Mouse (Mus musculus) intestine, embryonic 16.5 days (tissue): Measurements from ENCODE around the gene Hist1h4f. TPM values are rescaled to one million over a fixed set of nuclear protein-coding genes. Genes with fewer than 3 reads are reported as not detected.
A peak's percentile ranks its signal among the peaks of the same experiment; 100 is the strongest.
"Not testable (repeated sequence)": the region's sequence is repeated elsewhere in the genome, so short reads cannot be mapped to it uniquely, and the experiment has no call there.

Experiments
- ATAC-seq: fragments of 200-750 bp; cut with Nextera tagmentation; 2 replicates; pipeline ENCODE4 v1.8.0; 2017; ENCODE audit warnings: moderate TSS enrichment, moderate library complexity
- H3K27ac ChIP-seq: fragments of 300-500 bp; sonication (generic); 2 replicates; pipeline ENCODE4 v1.5.1; 2014; ENCODE audit warnings: mild to moderate bottlenecking, low read length
- H3K27me3 ChIP-seq: fragments of 300-500 bp; sonication (generic); replicated peaks from 2 replicates; pipeline ENCODE4 v1.6.1; 2014; ENCODE audit warnings: low read length, control low read depth, mixed read lengths; ENCODE audit not compliant: control insufficient read depth, insufficient read depth
- H3K36me3 ChIP-seq: fragments of 300-500 bp; sonication (generic); 2 replicates; pipeline ENCODE4 v1.6.1; 2014; ENCODE audit warnings: low read length, control low read depth; ENCODE audit not compliant: control insufficient read depth, insufficient read depth
- H3K4me1 ChIP-seq: fragments of 300-500 bp; sonication (generic); 2 replicates; pipeline ENCODE4 v1.6.1; 2014; ENCODE audit warnings: low read length, control low read depth, mixed read lengths; ENCODE audit not compliant: control insufficient read depth, insufficient read depth
- H3K4me2 ChIP-seq: fragments of 300-500 bp; sonication (generic); 2 replicates; pipeline ENCODE4 v1.6.1; 2014; ENCODE audit warnings: low read depth, low read length, control low read depth
- H3K4me3 ChIP-seq: fragments of 300-500 bp; sonication (generic); 2 replicates; pipeline ENCODE4 v1.5.1; 2014; ENCODE audit warnings: mild to moderate bottlenecking, low read length
- H3K9ac ChIP-seq: fragments of 300-500 bp; sonication (generic); 2 replicates; pipeline ENCODE4 v1.6.1; 2014; ENCODE audit warnings: low read depth, low read length
- H3K9me3 ChIP-seq: fragments of 300-500 bp; sonication (generic); 2 replicates; pipeline ENCODE4 v1.6.1; 2016; ENCODE audit warnings: low read length, control low read depth; ENCODE audit not compliant: control insufficient read depth
- WGBS: fragments of 180-500 bp; shearing (Covaris S2); extraction: QIAGEN DNeasy Blood & Tissue Kit; methylation state at CpG from one replicate; pipeline ENCODE4 v1.1.7; 2014; 5-methylcytosine and 5-hydroxymethylcytosine counted together
- polyA plus RNA-seq: library from polyadenylated mRNA; unstranded; fragments of >200 nt; fragmentation: Nextera tagmentation; extraction: Ambion mirVana; gene quantifications from 2 replicates; pipeline ENCODE4 v1.2.1, GENCODE M21; 2015

Gene Hist1h4f
- polyA plus RNA-seq, 1 experiment from 2014 or later: 0.68 TPM

DNA sequence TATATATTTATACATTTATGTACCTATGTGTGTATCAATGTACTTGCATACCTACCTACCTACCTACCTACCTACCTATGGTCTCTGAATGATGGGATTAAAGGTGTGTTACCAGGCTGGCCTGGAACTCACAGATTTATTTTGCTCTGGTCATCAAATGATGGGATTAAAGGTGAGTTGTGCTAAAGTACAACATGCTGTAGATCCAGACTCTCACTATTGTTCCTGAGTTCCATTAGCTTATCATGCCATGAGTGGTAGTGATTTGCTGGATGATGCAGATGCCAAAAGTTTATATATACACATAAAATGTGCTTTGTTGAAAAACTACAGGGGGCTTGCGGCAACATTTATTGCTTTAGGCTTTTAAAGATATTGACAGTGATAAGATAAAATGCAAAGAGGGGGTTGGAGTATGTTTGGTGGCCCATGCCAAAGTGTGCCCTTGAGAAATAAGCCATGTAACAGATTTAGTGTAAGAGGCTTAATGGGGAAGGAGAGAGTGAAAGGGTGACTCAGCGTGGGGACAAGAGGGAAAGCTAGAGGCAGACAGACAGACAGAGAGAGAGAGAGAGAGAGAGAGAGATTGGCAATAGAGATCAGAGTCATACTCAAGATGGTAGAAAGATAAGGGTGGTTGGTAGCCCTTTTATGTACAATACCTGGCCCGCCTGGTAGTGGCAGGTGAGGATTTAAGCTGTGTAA, 14.3 kb downstream of the Hist1h4f start:
- H3K4me2 ChIP-seq: peak overlapping the region; percentile 12; the same call in 1 of the 2 replicates
- H3K36me3 ChIP-seq: no peaks in the 10 kb centered on the region
- no peaks in the 10 kb centered on the region for H3K27me3 ChIP-seq
- WGBS: 68% methylated on average over 3 of the region's 3 CpGs
- H3K27ac ChIP-seq: no peak overlapping the region
- no peak for ATAC-seq
- no peak overlapping the region for H3K9ac ChIP-seq
- no peak overlapping the region for H3K4me3 ChIP-seq
- peaks cover 20% of the 10 kb centered on the region for H3K4me1 ChIP-seq
- no peaks in the 10 kb centered on the region for H3K9me3 ChIP-seq

DNA sequence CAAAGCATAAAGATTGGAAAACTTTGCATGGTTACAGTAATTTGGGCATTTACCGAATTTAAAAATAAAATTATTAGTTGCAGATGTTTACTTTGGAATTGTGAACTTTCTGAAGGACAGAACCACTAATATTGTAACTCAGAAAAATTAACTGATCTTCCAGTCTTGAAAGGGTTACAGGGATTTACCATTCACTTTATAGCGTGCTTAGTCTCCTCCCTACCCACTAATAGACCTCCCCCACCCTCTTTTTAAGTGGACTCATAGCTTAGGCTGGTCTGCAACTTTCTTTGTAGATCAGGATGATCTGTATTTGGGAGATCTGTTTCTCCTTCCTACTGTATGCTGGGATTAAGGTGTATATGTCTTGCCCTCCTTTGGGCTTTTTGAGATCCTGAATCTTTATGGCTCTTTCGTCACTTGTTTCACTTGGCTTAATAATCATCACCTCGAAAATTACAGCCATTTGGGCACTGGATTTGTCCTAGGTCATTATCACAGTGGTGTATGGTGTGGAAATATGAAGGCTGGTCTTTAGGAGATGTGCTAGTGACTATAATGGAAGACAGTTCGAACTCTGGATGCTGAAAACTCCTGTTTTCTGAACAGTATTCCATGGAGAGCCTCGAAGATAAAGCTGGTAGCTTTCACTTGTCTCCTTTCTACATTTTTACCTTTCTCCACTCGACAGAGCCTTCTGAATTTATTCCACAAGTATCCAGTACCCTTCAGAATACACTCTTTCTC, 15.2 kb downstream of the Hist1h4f start:
- H3K27me3 ChIP-seq: no peaks in the 10 kb centered on the region
- peak overlapping the region; percentile 65 for H3K4me2 ChIP-seq
- ATAC-seq: no peak
- H3K27ac ChIP-seq: peak overlapping the region; percentile 35
- peak overlapping the region; percentile 44 for H3K4me3 ChIP-seq
- H3K9me3 ChIP-seq: no peaks in the 10 kb centered on the region
- peak overlapping the region; percentile 62 for H3K9ac ChIP-seq
- H3K4me1 ChIP-seq: peaks cover 21% of the 10 kb centered on the region
- H3K36me3 ChIP-seq: no peaks in the 10 kb centered on the region
- WGBS: 12% methylated on average over 7 of the region's 7 CpGs

DNA sequence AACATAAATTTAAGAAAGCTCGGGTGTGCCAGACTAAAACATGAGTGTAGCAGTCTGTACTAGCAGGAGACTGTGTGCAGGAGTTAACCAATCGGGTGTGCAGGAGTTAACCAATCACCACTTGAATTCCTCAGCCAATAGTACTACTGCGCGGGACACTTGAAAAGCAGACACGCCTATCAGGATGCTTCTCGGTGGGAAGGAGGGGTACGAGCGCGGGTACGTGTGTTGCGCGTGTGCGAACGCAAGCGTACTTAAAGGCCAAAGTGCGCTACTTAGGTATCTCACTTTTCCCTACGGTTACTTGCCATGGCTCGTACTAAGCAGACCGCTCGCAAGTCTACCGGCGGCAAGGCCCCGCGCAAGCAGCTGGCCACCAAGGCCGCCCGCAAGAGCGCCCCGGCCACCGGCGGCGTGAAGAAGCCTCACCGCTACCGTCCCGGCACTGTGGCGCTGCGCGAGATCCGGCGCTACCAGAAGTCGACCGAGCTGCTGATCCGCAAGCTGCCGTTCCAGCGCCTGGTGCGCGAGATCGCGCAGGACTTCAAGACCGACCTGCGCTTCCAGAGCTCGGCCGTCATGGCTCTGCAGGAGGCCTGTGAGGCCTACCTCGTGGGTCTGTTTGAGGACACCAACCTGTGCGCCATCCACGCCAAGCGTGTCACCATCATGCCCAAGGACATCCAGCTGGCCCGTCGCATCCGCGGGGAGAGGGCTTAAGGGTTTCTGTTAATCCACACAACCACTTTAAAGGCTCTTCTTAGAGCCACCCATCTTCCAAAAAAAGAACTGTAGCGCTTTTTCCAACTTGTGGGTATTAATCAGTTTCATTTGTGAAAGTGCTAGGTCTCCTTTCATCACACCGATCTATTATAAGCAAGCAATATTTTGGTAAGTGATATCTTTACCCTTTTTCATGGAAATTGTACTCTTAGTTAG, 16.0 kb downstream of the Hist1h4f start, which contains the start of gene Hist1h3g:
Hist1h3g (plus strand) TSS at position 286 of the 939 bp plus-strand sequence.
- H3K4me1 ChIP-seq: peaks cover 21% of the 10 kb centered on the region
- ATAC-seq: peak; percentile 91
- H3K27me3 ChIP-seq, H3K9me3 ChIP-seq, H3K36me3 ChIP-seq: not testable (repeated sequence)
- H3K4me2 ChIP-seq: peak within 1 kb of the TSS; percentile 65
- H3K9ac ChIP-seq: peak within 1 kb of the TSS; percentile 68
- peak within 1 kb of the TSS; percentile 55 for H3K4me3 ChIP-seq
- 1% methylated on average over 37 of the region's 62 CpGs for WGBS
- peak within 1 kb of the TSS; percentile 98 for H3K27ac ChIP-seq

DNA sequence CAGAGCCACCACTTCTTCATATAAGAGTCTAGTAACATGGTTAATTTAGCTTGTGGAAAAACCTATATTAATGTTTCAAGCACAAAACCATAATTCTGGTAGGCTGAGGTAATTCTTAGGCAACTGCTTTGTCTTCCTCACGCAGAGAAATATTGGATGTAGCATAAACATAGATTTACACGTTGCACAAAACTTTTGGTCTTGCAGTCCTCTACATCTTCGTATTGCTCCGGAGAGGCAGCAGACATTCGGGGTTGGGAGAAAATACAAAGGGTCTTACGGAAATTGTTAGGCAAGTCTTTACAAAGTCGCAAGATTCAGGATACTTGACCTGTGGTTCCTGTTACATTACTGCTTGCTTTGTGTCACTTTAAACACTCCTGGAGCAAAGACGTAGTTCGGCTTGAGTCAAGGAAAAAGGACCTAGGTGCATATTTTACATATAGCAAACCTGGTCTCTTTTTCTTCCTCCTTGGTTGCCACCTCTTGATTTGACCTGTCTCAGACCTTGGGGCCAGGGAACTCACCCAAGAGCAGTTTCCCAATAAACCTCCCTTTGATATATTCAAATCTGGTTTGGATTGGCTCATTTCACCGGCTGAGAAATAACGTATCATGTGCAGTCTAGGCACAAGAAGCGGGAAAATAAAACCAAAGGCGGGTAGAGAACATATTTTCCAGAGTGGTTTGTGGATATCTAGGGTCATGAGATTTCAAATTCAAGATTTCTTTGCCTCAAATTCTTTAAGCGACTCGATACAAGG, 16.9 kb downstream of the Hist1h4f start:
- peak; percentile 34 for ATAC-seq
- H3K4me3 ChIP-seq: peak overlapping the region; percentile 55

DNA sequence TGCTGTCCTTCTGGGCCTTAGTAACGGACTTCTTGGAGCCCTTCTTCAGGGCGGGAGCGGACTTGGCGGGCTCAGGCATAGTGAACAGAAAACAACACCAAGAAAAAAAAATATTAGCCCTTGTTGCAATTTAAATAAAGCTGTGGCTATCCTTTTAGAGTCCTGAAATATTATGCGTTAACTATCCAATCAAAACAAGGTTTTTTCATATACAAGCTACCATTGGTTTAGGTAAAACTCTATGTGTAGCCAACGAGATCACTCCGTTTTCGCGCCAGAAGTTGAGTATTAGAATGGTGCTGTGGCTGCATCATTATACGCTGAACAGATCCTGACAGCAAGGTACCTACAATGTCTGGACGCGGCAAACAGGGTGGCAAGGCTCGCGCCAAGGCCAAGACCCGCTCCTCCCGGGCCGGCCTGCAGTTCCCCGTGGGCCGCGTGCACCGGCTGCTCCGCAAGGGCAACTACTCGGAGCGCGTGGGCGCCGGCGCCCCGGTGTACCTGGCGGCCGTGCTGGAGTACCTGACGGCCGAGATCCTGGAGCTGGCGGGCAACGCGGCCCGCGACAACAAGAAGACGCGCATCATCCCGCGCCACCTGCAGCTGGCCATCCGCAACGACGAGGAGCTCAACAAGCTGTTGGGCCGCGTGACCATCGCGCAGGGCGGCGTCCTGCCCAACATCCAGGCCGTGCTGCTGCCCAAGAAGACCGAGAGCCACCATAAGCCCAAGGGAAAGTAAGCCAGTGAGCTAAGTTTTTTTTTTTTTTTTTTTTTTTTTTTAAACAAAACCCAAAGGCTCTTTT, 17.7 kb downstream of the Hist1h4f start, which contains the start of gene Hist1h2af:
Hist1h2af (plus strand) TSS at position 347 of the 808 bp plus-strand sequence.
- H3K9me3 ChIP-seq, H3K27me3 ChIP-seq, H3K36me3 ChIP-seq: not testable (repeated sequence)
- ATAC-seq: peak; percentile 51
- peak within 1 kb of the TSS; percentile 98 for H3K27ac ChIP-seq
- under 1% methylated on average over 24 of the region's 53 CpGs for WGBS
- H3K4me2 ChIP-seq: peak within 1 kb of the TSS; percentile 65
- peak within 1 kb of the TSS; percentile 55 for H3K4me3 ChIP-seq
- peak within 1 kb of the TSS; percentile 74 for H3K9ac ChIP-seq
- peaks cover 23% of the 10 kb centered on the region for H3K4me1 ChIP-seq

More for the DNA sequence above, 16.9 kb downstream of the Hist1h4f start:
- peak overlapping the region; percentile 67 for H3K9ac ChIP-seq
- H3K27me3 ChIP-seq: no peaks in the 10 kb centered on the region
- H3K4me2 ChIP-seq: peak overlapping the region; percentile 65
- no peaks in the 10 kb centered on the region for H3K9me3 ChIP-seq
- H3K36me3 ChIP-seq: no peaks in the 10 kb centered on the region
- peak overlapping the region; percentile 98 for H3K27ac ChIP-seq
- under 1% methylated on average over 15 of the region's 15 CpGs for WGBS
- H3K4me1 ChIP-seq: peaks cover 21% of the 10 kb centered on the region

DNA sequence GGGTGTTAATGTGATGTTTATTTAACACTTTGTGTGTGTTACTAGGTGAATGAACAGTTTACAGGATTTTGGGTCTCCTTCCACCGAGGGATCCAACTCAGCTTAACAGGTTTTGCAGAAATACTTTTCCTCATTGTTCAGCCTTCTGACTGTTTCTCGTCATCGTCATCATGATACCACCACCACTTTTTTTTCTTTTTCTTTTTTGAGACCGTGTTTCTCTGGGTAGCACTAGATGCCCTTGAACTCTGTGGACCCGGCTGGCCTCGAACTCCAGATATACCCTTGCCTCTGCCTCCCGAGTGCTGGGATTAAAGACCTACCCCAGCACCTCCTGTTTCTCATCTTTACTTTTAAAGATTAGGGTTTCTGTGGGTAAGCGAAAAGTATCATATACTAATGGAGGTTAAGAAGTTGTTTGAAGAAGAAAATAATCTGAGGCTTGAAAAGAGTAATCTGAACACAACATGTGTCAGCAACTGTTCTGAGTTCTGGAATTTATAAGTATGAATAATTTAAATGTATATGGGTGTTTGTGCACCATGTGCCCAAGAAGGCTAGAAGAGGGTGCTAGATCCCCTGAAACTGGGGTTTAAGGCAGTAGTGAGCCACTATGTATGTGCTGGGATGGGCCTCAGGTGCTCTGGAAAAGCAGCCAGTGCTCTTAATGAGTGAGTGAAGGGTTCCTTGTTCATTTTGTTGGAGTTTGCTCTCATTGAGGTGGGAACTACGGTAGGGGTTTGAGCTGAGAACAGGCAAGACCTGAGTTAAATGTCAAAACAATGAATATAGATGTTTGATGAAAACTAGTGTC, 19.0 kb downstream of the Hist1h4f start:
- peak overlapping the region; percentile 98 for H3K27ac ChIP-seq

DNA sequence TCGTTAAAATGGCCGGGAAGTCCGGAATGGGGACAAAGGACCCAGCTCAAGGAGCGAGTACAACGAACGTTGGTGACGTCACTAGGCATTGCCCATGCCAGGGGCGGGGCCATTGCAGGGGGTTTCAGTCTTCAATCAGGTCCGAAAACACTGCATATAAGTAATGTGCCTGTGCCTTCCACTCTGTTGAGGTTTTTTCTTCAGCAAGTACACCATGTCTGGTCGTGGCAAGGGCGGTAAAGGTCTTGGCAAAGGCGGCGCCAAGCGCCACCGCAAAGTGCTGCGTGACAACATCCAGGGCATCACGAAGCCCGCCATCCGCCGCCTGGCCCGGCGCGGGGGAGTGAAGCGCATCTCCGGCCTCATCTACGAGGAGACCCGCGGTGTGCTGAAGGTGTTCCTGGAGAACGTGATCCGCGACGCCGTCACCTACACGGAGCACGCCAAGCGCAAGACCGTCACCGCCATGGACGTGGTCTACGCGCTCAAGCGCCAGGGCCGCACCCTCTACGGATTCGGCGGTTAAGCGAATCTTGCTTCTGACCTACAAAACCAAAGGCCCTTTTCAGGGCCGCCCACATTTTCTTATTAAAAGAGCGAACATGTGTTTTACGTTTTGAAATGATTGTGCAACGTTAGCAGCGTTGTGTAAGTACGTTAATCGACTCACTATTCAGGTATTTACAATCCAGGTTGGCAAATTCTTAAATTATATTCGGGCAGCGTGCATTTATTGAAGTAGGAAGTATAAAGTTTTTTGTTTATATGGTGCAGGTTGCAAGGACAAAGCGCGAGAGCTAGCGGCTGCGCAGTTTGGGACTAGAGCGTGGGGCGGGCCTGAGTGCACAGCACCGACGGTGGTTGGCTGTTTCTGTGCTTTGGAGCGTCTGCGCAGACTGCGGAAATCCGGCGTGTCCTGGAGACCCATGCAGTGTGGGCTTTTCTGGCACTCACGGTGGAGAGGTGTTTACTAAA, 20.3 kb downstream of the Hist1h4f start, which contains the start of gene Hist1h4h:
Hist1h4h (plus strand) TSS at position 150 of the 975 bp plus-strand sequence.
- no peaks in the 10 kb centered on the region for H3K27me3 ChIP-seq
- peak within 1 kb of the TSS; percentile 98 for H3K27ac ChIP-seq
- H3K4me3 ChIP-seq: peak within 1 kb of the TSS; percentile 59
- no peaks in the 10 kb centered on the region for H3K9me3 ChIP-seq
- H3K4me2 ChIP-seq: peak within 1 kb of the TSS; percentile 65
- H3K9ac ChIP-seq: peak within 1 kb of the TSS; percentile 74
- ATAC-seq: peak; percentile 73
- under 1% methylated on average over 57 of the region's 70 CpGs for WGBS
- H3K4me1 ChIP-seq: peaks cover 17% of the 10 kb centered on the region
- no peaks in the 10 kb centered on the region for H3K36me3 ChIP-seq

More for the DNA sequence above, 19.0 kb downstream of the Hist1h4f start:
- Histone ChIP-seq H3K4me1 (peaks cover 23% of the 10 kb centered on the region), H3K27me3 (no peaks in the 10 kb centered on the region), H3K4me2 (peak overlapping the region; percentile 65), H3K9ac (peak overlapping the region; percentile 74), H3K36me3 (no peaks in the 10 kb centered on the region), H3K4me3 (peak overlapping the region; percentile 59), H3K9me3 (no peaks in the 10 kb centered on the region)
- 15% methylated on average over 9 of the region's 9 CpGs for WGBS
- no peak for ATAC-seq
